Mouse (Mus musculus) cerebral cortex, adult 2 months (tissue): ENCODE measurements around the gene Zmiz1.

Source experiments
- WGBS: fragments of 180-500 bp; shearing (Covaris S2); methylation state at CpG from one replicate; pipeline ENCODE4 v1.1.7; 2018; 5-methylcytosine and 5-hydroxymethylcytosine counted together

The Zmiz1 gene

DNA sequence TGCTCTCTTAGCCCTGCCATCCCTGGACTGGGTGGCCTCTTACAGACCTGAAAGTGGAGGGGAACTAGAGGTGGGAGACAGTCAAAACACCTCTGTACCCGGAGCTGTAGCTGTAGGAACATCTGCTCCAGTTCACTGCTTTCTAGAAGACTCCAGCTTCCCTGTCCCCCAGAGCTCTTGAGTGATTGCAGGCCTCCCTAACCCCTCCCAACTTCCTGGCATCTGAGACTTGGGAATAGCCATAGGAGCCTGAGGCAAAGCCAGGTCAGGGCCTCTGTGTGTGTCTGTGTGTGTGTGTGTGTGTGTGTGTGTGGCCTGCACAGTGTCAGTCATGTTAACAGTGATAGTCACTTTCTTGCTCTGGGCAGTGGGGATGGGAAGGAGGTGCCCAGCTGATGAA lies 102.7 kb downstream of the Zmiz1 start:
- WGBS = 71% methylated on average over 1 of the region's 1 CpGs

DNA sequence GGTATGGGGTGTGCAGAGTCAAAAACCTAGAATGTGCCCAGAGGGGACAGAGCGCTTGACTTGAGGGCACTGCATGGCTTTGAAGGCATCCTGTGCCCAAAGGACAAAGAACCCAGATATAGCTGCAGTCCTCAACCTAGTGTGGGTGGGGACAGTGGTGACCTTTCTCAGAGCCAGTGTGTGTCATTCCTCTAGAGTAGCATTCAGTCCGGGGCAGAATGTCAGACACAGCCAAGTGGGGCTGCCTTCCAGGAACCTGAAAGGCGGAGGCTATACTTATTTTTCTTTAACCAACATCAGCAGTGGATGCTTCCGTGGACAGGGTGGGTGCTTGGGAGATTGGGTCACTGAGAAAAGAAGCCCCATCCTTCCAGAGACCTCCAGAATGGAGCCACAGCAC lies 103.5 kb downstream of the Zmiz1 start:
- WGBS = 78% methylated on average over 4 of the region's 4 CpGs

DNA sequence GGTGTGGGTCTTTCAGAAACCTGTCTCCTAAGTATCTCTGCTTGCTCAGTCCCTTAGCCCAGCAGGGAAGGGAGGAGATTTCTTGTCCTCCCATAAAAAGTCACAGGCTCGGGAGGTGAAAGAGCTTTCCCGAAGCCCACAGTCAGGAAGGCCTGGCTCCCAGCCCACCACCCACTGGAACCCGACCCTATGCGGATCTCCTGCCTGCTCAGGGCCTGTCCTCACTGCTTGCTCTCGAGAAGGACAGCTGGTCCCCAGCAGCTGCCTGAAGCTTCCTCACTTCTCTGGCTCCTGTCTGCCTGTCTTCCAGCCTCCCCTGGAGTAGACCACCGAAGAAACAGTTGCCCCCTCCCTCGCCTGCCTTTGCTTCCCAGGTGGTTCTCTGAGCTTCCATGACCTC lies 103.9 kb downstream of the Zmiz1 start:
- 62% methylated on average over 7 of the region's 7 CpGs for WGBS

DNA sequence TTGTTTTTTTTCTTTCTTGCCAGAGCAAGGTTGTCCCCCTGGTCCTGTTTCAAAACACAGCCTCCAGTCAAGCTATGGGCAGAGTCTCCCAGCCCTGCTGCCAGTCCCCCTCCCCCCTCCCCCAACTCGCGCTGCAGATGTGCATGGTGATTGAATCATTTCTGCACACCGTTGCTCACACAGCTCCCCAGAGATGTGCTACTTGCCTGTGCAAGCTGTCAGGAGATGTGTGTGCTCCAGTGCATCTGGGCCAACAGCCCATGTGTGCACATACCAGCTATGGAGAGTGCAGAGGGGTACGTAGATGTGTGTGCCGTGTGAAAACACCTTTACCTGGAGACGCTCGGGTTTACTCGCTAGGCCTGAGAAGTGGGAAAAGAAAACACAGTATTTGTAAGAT lies 105.6 kb downstream of the Zmiz1 start:
- WGBS = 74% methylated on average over 8 of the region's 8 CpGs

DNA sequence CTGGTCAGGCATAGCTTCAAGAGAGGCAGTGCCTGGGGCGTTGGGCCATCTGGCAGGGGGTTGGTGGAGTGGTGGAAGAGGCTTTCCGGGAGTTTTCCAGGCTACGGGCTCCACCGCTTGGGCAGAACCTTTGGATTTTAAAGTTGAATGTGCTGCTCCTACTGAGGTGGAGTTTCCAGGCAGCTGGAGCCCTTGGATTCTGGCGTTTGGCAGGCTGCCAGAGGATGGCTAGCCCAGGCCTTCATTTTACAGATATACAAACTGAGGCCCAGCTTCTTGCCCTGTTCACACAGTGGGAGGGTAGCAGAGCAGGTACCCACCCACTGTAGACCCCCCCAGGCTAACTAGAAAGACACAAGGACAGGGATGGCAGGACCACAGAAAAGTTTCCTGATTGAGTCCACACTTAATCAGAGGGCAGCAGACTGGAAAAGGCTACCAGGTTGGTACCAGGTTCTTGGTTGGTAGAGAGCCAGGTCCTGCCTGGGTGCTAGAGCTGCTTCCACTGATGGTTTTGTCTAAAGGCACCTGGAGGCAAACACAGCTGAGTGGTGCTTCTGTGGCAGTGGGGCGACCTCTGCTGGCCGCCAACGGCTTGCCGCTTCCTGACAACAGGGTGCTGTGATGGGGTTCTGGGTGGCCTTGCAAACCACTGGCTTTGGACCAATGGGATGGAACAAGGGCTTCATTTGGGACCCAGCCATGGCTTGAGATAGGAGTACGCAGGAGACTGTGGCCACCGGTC lies 106.5 kb downstream of the Zmiz1 start:
- 13% methylated on average over 11 of the region's 11 CpGs for WGBS

DNA sequence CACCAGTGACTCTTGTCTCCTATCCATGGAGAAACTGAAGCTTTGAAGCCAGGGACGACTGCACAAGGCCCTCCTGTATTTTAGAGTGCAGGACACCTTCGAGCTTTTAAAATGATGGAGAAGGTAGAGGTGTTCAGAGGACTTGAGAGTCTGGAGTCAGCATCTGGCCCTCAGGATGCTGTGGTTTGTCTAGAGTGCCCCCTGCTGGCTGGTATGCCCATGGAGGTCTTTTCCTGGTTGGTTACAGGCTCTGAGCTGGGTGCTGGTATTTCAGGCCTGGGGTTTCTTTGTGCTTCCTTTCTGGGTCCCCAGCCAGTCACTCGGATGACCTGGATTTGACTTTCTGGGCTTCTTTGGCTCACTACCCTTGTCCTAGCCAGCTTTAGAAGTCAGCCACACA lies 108.3 kb downstream of the Zmiz1 start:
- 65% methylated on average over 3 of the region's 3 CpGs for WGBS

DNA sequence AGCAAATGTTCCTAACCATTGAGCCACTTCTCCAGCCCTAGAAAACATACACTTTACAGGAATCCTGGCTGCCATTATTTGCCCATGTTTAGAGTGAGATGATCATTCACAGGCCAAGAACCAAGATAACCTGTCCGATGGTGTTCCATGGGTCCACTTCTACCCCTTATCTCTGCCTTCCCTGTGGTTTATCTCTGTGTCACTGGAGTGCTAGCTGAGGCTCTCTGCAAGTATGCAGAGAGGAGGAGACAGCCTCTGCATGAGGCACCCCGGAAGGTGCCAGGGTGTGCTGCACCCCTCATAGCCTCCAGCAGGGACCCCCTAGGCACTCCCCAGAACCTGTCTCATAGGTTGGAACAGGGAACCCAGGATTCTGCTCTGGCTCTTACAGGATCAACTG lies 108.9 kb downstream of the Zmiz1 start:
- 98% methylated on average over 2 of the region's 2 CpGs for WGBS

DNA sequence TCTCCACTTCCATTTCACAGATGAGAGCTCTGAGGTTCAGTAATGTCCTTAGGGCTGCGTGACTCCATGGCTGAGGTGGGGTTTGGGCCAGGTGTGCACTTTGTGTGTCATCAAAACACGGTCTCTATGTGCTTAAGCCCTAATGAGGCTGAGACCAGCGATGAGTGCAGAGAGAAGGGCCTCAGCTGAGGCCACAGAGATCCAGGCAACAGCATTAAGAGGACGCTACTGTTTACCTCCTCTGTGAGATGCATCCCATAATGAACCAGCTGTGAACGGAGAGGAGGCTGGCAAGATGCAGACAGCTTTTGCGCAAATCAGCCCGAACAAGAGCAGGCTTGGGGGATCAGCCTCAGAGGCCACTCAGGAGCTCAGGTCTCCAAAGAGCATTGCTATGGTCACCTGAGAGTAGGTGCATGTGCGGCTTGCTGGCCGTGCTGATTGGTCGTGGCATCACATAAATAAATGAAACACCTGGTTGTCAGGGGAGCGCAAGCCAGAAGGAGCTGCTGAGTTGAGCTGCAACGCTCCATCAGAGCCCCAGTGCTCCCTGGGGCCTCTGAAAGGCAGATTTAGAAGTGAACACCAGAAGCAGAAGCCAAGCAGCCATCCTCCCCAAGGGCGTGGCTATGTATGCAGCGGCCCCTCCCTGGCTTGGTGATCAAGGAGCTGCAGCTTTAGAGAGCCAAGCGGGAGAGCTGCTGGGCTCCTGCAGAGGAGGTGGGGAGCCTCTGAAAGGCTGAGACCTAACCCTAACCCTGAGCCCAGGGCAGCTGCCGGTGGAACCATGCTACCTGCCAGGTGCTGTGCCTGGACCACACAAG lies 115.3 kb downstream of the Zmiz1 start:
- WGBS = 72% methylated on average over 16 of the region's 16 CpGs

DNA sequence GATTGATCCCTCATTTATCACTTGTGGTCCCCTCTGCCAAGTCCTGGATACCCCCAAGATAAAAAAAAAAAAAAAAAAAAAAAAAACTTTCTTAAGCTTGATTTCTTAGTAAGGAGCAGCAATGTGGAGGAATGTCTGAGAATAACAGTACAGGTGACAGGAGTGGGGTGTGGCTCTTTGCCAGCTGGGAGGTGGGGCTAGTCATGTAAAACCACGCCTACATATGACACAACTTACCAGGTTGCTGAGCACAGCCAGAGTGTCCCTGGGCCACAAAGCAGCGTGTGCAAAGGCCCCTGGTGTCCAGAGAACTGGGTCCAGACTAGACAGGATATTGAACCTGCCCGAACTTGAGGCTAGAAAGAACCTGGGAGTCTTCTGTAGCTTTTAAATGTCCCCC lies 117.7 kb downstream of the Zmiz1 start:
- 86% methylated on average over 3 of the region's 3 CpGs for WGBS

DNA sequence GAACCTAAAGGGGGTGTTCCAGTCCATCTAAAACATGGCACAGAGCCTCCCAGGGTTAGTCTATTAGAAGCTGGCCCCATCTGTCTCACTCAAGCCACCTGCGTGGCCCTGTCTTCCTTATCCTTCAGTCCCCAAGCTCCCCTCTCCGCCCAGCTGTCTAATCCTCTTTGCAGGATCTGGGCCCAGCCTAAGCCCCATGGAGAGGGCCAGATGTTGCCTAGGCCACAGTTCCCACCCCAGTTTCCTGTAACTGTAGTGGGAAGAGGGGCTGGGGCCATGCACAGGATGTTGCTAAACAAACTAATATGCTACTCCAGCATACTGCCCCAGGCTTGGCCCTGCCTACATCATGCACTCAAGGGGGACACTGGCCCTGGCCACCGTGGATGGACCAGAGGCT lies 118.4 kb downstream of the Zmiz1 start:
- 63% methylated on average over 3 of the region's 3 CpGs for WGBS

DNA sequence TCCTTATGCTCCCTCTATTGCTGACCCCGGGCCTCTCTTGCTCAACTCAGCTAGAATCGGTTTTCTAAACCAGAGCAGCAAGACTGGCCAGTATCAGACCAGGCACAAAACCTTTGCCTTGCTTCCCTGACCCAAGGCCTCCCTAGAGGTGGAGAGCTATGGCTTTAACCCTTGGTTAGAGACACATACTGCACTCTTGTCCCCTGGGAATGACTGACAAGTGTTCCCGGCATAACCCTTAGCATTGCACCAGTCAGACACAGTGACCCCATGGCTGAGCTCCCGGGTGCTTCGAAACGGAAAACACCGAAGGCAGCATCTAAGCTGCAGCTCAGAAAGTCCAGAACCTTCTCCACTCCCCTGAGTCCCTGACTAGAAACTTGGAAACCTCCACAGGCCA lies 120.6 kb downstream of the Zmiz1 start:
- 74% methylated on average over 7 of the region's 7 CpGs for WGBS

DNA sequence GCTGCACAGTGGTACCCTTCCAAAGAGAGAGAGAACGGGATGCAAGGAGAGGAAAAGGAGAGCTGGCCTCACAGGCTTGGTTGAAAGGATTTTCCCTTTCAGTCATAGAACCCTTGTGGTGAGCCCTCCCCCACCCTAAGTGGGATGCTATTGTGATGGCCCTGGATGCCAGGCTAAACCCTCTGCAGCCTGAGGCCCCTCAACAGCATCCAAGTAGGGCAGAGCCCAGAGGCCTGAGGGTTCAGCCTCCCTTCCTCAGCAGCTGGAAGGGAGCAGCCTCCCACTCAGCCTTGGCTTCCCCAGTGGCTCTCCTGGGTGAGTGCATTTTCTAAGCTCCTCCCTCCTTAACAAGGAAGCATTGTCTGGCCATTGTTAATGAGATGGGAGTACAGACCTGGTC lies 121.4 kb downstream of the Zmiz1 start:
- WGBS = 66% methylated on average over 1 of the region's 1 CpGs

DNA sequence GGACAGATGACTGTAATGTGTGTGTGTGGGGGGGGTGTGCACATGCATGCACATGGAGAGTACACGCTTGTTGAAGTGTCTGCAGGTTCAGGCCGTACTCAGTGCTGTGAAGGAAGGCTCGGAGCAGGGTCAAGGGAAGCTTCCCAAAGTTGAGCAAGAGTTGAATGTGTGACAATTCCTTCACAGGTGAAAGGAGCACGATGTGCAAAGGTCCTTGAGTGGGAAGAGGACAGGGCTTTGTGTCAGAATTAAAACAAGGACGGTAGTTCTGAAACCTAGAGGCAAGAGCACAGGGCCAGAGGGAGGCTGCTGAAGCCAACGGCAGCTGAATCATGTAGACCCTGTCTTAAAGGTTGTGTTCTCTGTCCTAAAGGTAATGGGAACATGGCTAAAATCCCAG lies 123.6 kb downstream of the Zmiz1 start:
- WGBS = 91% methylated on average over 6 of the region's 6 CpGs

DNA sequence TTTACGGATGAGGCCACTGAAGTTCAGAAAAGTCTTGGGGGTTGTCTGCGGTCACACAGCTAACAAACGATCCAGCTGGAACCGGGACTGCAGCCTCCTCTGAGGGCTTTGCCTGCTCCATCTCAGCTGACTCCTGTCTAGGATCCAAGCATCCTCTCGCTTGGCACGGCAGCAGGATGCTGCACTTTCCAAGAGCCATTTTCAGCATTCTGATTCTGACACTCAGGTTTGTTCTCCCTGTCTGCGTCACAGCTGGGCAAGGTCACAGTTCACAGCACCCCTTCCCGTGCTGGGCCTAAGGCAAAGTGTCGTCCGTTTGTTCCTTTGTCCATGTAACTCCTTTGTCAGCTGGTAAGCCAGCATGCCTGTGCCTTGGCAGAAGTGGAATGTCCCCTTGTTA lies 124.9 kb downstream of the Zmiz1 start:
- WGBS = 53% methylated on average over 10 of the region's 10 CpGs

DNA sequence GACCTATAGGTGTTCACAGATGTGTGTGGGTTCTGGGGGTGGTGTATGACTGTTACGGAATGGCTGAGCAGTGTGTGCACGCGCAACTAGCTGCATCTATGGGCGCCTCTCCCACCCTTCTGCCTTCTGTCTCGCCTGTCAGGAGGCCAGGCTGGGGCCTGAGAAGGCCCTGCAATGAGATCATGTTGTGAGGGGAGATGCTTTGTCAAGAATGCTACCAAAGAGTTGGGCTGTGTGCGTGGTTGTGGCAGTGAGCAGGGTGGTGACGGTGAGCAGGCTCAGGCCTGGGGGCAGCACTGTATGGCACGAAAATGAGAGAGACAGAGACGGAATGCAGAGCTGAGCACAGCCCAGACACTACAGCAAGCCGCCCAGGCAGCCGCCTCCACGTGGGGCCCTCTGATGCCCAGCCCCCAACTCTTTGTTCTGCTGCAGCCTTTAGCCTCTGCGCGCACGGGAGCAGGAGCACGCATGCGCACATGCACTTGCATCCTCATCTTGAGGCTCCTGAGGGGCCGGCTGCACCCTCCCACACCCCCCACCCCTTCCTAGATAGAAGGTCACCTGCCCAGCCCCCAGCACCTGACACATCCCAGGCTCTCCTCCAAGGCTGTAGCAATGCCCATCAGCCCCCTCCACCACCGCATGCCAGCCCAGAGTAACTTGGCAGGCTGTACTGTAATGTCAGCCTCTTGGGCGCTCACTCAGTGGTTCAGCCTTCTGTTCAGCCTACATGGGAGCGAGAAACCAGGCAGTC lies 126.7 kb downstream of the Zmiz1 start:
- WGBS = 23% methylated on average over 21 of the region's 21 CpGs

DNA sequence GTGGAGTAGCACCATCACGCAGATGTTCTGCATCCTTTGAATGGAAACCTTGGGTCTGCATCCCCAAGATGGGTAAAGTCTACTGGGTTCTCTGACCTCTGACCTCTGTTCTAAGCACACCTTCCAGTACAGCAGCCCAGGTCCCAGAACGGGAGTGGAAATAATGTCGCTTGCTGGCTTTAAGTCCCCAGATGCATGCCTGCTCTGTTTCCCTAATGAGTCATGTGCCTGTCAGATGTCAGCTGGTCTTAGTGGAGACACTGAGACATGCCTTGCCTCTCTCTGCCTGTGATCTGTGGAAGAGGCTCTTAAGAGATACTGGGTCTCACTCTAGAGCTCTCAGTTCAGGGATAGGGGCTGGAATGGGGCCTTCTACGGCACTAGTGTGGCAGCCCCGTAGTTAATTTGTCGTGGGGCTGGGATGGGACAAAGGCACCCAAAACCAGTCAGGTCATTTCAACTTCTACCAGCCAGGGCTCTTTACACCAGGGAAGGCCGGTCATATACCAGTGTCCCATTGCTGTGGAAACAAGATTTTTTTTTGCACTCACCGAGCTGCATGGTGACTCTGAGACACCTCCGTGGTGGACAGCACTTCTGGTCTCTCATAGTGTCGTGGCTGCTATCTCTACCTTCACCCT lies 128.0 kb downstream of the Zmiz1 start:
- 48% methylated on average over 10 of the region's 10 CpGs for WGBS

DNA sequence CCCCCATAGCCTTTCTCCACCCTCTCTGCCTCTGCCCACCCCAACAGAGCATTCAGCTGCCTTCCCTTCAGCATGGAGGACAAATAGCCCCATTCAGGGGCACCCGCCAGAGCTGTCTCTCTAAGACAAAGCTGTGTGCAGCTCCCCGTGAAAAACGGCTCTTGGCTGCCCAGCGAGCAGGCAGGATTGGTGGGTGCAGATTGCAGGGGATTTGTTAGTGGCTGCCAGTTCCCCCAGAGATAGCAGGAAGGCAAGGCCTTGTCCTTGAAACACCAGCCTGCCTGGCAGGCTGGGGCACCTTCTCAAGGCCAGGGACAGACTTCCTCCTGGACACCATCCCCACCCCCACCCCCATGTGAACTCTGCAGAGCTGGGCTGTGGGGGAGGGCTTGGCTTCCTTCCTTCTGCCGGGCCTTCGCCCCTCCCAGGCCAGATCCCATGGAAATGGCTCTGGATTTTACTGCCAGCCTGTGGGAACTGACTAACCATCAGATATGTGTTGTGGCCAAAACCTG lies 128.6 kb downstream of the Zmiz1 start:
- 25% methylated on average over 6 of the region's 6 CpGs for WGBS

DNA sequence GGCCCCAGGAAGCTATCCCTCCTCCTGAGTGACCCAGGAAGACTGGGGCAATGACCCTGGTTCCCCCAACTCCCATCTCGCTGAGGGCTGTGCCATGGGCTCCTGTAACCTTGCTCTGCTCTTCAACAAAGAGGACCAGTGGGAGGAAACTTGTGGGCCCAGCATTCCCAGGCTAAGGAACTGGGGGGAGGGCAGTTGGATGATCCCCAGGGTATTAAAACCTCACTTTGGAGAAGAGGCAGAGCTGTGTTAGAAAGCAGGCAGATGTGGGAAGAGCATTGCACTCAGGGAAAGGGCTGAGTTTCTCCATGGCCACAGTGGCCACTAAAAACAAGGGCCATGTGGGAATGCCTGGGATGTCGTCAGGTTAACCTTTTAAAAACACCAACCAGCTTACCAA lies 129.2 kb downstream of the Zmiz1 start:
- WGBS = 53% methylated on average over 2 of the region's 2 CpGs

DNA sequence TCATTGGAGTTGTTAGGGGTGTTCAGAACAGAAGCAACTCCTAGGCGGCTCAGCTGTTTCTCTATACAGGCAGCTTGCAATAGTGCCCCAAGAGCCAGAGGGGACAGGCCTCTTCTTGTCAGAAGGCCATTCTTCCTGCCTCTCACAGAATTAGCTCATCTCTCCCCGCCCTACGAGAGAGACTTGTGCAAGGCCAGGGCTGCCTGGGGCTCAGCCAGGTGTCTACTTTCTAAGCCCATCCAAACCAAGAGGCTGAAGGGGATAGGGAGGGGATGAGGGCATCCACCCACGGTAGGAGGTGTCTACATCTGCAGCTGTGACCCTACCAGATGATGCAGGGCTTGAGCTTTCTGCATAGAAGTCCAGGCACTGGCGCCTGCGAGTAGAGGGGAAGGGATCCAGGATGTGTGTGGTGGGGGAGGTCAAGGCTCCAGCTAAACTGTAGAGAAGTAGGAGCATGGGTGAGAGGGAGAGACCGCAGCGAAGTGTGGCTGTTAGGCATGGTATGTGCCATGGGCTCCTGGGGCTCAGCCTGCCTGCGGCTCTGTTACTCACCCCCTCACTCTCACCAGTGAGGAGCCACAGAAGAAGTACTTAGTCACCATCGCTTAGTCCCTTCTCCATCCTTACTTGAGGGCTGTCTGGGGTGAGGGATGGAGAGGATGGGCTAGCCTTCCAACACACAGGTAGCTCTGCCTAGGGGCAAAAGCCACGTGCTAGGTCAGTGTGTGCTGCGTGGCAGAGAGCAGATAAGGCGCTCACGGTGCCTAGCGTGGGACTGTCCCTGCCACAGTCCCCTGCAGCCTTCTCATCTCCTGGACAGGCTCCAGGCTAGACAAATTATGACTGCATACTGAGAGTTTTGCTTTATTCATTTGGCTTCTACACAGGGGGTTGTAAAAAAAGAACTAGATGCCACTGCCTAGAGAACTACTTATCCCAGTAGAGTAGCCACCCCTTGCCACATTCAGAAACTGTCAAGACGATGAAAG lies 130.3 kb downstream of the Zmiz1 start:
- WGBS = 46% methylated on average over 16 of the region's 16 CpGs

DNA sequence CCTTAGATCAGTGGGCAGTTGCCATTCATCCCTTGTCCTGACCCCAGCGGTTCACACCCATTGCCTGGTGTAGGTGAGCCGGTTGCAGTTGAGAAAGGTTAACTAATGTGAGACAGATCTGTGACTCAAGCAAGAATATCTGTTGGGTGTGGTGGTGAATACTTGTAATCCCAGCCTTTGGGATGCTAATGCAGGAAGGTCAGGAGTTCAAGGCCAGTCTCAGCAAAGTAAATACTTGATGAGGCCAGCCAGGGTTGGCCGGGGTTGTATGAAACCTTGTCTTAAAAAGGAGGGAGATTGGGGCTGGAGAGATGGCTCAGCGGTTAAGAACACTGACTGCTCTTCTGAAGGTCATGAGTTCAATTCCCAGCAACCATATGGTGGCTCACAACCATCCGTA lies 132.0 kb downstream of the Zmiz1 start:
- WGBS = 91% methylated on average over 5 of the region's 5 CpGs

DNA sequence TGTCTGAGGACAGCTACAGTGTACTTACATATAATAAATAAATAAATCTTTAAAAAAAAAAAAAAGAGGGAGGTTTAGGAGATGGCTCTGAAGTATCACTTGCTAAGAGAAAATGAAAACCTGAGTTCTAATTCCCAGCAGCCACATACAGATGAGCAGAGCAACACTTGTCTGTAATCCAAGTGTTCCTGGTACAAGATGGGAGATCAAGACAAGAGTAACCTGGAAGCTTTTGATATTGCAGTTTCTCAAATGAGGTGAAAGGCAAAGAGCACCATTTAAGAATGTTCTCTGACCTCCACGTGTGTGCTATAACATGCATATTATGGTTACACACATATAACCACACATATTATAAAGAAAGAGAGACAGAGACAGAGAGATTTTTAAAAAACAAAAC lies 132.4 kb downstream of the Zmiz1 start:
- WGBS = 95% methylated on average over 1 of the region's 1 CpGs
